Mouse (Mus musculus): ENCODE measurements at regions not wholly inside any gene's neighbourhood (a gene's known extent, or its start where the extent isn't known, plus 50 kb on each side); places are given as distances from the start of the nearest gene placed in this dataset.
"Not testable (repeated sequence)": the region's sequence is repeated elsewhere in the genome, so short reads cannot be mapped to it uniquely, and the experiment has no call there.

GRCm38 (mm10) chr3:81829966-81830599, 102.3 kb upstream of the Ctso start:
- H3K9ac ChIP-seq, result no peak overlapping the region
- H3K9me3 ChIP-seq, result no peaks in the 10 kb centered on the region
- ATAC-seq (ENCODE audit: insufficient number of reproducible peaks, low FRiP score, low TSS enrichment, low read depth), result no peak
- no peak overlapping the region for H3K4me2 ChIP-seq
- no peak overlapping the region for H3K4me3 ChIP-seq
- no peaks in the 10 kb centered on the region for H3K4me1 ChIP-seq
- H3K36me3 ChIP-seq, result no peaks in the 10 kb centered on the region
- no peak overlapping the region for H3K27ac ChIP-seq
- no peaks in the 10 kb centered on the region for H3K27me3 ChIP-seq

- Histone ChIP-seq H3K4me2 (peak overlapping the region; percentile 26), H3K9me3 (no peaks in the 10 kb centered on the region), H3K4me1 (peaks cover 7% of the 10 kb centered on the region; the same call in 1 of the 2 replicates), H3K27ac (no peak overlapping the region), H3K36me3 (no peaks in the 10 kb centered on the region), H3K4me3 (no peak overlapping the region), H3K27me3 (no peaks in the 10 kb centered on the region), H3K9ac (no peak overlapping the region)
- 8% methylated on average over 11 of the region's 11 CpGs for WGBS
- no peak for ATAC-seq (ENCODE audit: insufficient number of reproducible peaks, low FRiP score, low TSS enrichment, low read depth)
Observed at GRCm38 (mm10) chr3:81835380-81836157, 96.8 kb upstream of the Ctso start.

- no peak overlapping the region for H3K4me3 ChIP-seq
- peaks cover 7% of the 10 kb centered on the region; the same call in 1 of the 2 replicates for H3K4me1 ChIP-seq
- H3K36me3 ChIP-seq, result no peaks in the 10 kb centered on the region
- no peak overlapping the region for H3K9ac ChIP-seq
- no peak overlapping the region for H3K4me2 ChIP-seq
- no peaks in the 10 kb centered on the region for H3K9me3 ChIP-seq
- no peak overlapping the region for H3K27ac ChIP-seq
- 82% methylated on average over 7 of the region's 7 CpGs for WGBS
- H3K27me3 ChIP-seq, result no peaks in the 10 kb centered on the region
- no peak for ATAC-seq (ENCODE audit: insufficient number of reproducible peaks, low FRiP score, low TSS enrichment, low read depth)
Observed at GRCm38 (mm10) chr3:81836478-81836877, 95.9 kb upstream of the Ctso start.

DNA sequence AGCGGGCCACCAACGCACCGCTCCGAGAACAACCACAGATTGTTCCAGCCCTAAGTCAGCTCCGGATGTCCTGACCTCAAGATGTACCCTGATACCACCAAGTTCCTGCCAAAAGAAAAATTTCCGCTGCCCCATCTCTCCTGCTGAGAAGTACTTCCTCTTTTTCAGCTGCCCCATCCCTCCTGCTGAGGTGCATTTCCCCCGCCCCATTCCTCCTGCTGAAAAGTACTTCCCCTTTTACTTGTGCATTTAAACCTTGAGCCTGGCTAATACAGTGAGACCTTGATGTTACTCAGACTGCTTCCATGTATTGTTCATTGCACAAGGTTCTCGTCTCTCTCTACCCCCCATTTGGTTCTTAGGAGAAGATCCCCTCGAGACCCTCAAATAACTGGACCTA, 94.3 kb upstream of the Ctso start:
- 95% methylated on average over 9 of the region's 9 CpGs for WGBS
- H3K36me3 ChIP-seq; H3K4me3 ChIP-seq; H3K27me3 ChIP-seq; H3K9ac ChIP-seq; H3K27ac ChIP-seq; H3K4me2 ChIP-seq; ATAC-seq (ENCODE audit: insufficient number of reproducible peaks, low FRiP score, low TSS enrichment, low read depth); H3K4me1 ChIP-seq; H3K9me3 ChIP-seq: not testable (repeated sequence)

DNA sequence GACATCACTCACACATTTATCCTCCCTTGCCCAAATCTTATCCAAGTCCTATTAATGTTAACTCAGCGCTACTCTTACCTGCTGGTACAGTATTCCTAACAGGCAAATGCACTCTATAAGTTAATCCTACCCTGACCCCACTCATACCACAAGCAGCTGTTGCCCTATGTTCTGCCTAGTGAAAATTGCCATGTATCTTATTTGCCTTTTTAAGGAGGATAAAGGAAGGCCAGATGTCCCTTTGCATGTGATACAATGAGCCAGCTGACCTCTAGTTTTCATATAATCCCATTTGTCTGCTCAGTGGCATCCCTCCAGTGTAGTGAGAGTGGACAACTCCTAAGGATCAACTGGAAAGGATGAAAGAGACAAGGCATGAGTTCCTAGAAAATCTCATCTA, 67.9 kb upstream of the Ctso start:
- Histone ChIP-seq H3K27me3 (no peaks in the 10 kb centered on the region), H3K27ac (no peak overlapping the region), H3K9ac (no peak overlapping the region), H3K36me3 (no peaks in the 10 kb centered on the region), H3K9me3 (no peaks in the 10 kb centered on the region), H3K4me1 (no peaks in the 10 kb centered on the region), H3K4me2 (no peak overlapping the region), H3K4me3 (no peak overlapping the region)
- ATAC-seq (ENCODE audit: insufficient number of reproducible peaks, low FRiP score, low TSS enrichment, low read depth), result no peak
- 85% methylated on average over 1 of the region's 1 CpGs for WGBS
